Mouse (Mus musculus) heart, postnatal 4 days (tissue): ENCODE measurements around the gene Emc7. TPM values are rescaled to one million over a fixed set of nuclear protein-coding genes. Genes with fewer than 3 reads are reported as not detected.
A peak's percentile ranks its signal among the peaks of the same experiment; 100 is the strongest.
"Not testable (repeated sequence)": the region's sequence is repeated elsewhere in the genome, so short reads cannot be mapped to it uniquely, and the experiment has no call there.

Experiments
- DNase-seq: peaks from one replicate; pipeline ENCODE4 v3.0.0; 2021
- total RNA-seq, 2 experiments: library from RNA; stranded (reverse); gene quantifications; 2 replicates each; pipeline ENCODE4 v1.2.3; 2021

Emc7 gene
- 10 to 100 TPM; 15.5 to 16.4 TPM for total RNA-seq

GRCm38 (mm10) chr2:112454862-112455564 is at the start of gene Emc7:
TSS of gene Emc7 (plus strand) at chr2:112454997.
- DNase-seq, result peak; percentile 99

GRCm38 (mm10) chr2:112407030-112407429 is 47.8 kb upstream of the Emc7 start:
- no peak for DNase-seq

DNA sequence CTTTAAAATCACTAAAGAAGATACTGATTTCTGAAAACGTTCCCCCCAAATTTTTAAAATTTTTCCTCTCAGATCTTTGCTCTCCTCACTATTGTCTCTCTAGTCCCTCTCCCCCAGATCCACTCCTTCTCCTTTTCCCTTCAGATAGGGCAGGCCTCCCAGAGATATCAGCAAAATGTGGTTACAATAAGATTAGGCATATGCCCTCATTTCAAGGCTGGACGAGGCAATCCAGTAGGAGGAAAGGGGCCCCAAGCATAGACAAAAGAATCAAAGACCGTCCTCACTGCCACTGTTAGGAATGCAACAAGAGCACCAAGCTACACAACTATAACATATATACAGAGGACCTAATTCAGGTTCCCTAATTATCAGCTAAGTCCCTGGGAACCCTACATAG is 29.5 kb upstream of the Emc7 start:
- DNase-seq, result no peak

- not testable (repeated sequence) for DNase-seq
Measured at GRCm38 (mm10) chr2:112428534-112428933, 26.3 kb upstream of the Emc7 start.

GRCm38 (mm10) chr2:112429665-112430064 is 25.1 kb upstream of the Emc7 start:
- no peak for DNase-seq

DNA sequence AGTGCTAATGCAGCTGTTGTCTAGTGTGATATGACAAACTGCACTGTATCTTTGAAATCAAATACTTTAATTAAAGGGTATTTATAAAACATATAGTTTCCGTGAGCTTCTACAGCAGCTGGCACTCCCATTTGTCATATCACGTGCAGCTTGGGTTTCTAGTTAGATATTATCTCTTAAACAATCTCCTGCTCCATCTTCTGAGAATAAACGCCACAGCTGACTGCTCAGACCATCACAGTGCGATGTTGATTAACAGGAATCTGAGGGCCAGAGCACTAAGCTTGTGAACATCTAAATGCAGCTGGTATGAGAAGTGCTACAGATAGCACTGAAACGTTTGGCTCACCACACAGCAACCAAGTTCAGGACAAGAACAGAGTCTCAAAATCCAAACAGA is 24.4 kb upstream of the Emc7 start:
- DNase-seq, result no peak

- DNase-seq, result no peak
Measured at GRCm38 (mm10) chr2:112432523-112432922, 22.3 kb upstream of the Emc7 start.

GRCm38 (mm10) chr2:112433359-112433758 is 21.4 kb upstream of the Emc7 start:
- no peak for DNase-seq

DNA sequence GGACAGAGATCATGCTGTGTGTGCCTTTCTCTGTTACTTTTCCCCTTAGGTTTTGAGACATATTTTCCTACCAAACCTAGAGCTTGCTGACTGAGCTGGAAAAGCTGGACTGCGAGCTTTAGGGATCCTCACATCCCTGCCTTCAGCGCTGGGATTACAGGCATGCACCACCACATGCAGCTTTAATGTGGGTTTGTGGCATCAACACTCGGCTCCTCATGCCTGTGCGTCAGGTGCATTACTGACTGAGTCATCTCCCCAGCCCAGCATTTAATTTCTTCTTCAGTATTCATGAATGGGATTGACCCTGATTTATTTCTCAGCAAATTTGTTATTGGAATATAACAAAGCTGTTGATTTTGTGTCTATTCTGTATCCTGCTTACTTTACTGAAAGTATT is 18.5 kb upstream of the Emc7 start:
- DNase-seq, result no peak

DNA sequence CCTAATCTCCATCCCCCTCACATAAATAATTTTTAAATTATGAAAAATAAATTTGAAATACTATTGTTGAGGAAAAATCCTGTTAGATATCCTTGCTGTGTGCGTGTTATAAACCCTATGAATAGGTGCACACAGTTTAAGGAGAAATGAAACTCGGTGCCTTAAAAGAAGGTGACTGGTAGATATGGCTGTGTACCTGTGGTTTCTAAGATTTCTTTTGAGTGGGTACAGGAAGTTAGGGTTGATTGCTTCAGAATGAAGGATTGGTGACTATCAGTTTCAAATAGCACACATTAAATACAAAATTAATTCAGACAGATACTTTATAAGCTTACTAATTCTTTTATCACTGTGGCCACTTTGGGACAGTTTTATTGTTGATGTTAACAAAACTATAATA is 17.2 kb upstream of the Emc7 start:
- no peak for DNase-seq

DNA sequence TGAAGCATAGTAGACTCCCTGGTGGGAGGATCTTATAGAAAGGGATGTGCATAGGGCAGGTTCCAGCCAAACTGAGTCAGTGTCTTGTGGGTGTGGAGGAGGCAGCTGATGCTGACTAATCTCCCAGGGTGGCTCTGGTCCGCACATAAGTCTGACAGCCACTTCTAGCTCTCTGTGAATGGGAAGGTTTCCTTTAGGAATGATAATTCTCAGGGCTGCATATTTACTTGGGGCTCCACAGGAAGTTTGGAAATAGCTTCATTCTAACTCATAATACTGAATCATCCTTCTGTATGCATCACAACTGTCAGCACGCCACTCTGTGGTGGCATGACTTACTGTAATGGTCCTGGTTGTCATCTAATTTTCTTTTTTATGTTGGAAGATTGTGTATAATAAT is 11.3 kb upstream of the Emc7 start:
- DNase-seq, result no peak

DNA sequence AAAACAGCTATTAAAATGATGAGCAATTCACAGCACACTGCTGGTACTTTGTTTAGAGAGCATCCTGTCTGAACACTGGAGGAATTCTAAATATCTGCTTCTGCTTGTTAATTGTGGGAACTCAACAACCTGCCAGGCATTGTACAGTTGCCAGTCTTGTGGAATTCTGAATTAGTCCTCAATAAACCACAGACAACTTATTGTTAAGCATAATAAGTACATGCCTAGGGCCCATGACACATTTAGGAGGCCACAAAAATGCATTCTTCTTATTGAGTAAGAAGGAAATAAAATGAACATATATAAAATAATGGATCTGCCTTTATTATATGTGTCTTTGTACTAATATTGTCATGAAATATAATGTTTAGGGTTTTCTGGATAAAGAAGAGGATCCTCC is 9.3 kb upstream of the Emc7 start:
- DNase-seq, result no peak

DNA sequence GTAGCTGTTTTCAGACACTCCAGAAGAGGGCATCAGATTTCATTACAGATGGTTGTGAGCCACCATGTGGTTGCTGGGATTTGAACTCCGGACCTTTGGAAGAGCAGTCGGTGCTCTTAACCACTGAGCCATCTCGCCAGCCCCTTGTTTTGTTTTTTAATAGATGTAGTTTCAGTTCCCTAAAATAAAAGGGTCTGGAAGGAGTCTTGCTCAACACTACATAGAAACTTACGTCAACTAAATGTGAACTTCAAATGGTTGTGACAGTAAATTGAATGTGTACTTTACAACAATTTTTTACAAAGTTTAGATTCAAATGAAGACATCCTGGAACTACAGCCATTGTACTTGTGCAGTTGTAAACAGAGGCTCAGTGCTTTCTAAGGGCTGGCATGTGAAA is 6.8 kb upstream of the Emc7 start:
- not testable (repeated sequence) for DNase-seq

DNA sequence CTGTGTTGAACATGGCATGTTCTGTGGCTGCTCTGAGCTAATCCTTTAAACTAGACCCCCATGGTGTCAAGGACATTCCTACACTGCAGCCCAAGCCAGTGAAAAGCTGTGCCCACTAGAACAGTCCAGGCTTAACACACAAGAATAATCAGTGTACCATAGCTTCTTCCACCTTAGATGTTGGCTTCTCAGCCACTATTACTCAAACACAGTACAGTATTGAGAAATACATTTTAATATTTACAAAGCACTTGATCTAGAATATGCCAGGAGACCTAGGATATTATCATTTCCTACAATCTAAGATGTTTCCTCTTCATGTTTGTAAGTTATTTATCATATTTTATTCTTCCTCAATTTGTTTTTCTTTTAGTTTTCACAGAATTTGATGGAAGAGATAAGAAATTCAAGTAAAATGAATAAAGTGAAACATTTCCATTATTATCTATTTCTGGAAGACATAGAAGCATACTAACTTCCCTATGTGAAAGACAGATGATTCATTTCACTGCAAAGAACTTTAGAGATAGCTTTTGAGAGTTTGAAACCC is 6.2 kb upstream of the Emc7 start:
- DNase-seq, result no peak

DNA sequence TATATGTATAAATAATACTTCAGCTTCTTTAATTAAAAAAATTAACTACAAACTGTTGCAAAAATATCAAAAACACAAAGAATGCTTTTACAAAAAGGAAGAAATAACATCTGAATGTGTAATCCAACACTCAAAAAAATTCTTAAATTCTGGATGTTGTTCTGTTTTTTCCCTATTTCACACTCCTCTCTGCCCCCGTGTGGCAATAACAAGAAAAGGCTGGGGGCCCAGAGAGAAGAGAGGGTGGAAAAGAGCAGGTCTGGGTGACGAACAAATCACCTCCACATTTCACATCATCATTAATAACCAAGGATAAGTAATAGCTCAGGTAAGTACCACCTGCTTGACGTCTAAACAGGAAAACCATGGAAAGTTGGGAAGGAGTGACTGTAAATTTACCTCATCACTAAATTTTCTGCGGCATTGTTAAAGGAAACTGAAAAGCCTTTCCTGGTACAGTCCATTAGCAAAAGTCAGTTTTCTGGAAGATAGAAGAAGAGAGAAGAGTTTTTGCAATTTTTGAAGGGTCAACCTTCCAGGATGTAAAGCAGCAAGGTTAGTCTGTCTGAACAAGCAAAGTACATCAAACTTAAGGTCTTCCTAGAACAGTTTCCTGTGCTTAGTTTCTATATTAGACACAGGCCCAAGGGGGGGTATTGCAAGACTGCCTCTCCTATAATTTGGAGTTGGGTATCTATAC is 5.0 kb upstream of the Emc7 start:
- peak; percentile 45 for DNase-seq

DNA sequence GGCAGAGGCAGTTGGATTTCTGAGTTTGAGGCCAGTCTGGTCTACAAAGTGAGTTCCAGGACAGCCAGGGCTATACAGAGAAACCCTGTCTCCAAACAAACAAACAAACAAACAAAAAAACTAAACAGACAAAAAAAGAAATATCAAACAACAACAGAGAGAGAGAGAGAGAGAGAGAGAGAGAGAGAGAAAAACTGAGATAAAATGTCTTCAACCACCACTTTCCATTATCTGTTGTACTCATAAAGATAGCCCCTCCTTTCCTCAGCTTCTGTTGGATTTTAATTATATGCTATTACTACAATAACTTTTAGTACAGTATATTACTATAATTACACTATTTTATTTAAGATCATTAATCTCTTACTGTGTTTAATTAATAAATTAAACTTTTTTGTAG is 2.3 kb upstream of the Emc7 start:
- DNase-seq, result not testable (repeated sequence)

DNA sequence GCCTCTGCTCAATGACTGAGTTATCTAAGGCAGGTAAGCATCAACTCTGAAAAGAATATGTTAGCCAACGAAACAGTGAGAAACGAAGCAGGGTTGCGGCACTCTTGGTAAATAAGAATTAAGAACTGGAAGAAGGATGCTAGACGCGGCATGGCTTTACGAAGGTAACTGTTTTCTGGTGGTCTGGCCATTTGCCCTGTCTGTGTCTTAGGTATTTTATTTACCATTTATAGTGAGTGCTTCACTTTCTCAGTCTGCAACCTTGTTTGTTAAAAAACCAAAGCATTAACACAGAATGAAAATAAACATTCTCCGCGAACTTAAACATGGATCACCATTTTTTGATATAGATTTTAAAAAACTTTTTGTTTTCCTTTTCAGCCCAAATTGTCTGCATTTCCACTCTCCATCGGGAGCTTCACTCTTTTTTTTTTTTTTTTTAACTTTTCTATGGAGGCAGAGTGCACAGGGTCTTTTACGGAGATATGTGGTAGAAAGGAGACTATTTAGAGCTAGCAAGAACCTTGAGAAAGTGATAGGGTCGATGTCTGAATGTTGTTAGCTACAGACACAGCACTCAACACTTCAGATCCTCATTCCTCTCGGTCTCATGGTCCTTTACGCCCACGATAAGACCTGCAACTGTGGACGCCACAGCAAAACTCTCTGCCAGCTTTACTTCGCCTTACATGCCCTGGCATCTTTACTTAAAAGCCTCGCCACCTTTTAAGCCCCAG is 504 bp upstream of the Emc7 start:
- DNase-seq, result no peak

DNA sequence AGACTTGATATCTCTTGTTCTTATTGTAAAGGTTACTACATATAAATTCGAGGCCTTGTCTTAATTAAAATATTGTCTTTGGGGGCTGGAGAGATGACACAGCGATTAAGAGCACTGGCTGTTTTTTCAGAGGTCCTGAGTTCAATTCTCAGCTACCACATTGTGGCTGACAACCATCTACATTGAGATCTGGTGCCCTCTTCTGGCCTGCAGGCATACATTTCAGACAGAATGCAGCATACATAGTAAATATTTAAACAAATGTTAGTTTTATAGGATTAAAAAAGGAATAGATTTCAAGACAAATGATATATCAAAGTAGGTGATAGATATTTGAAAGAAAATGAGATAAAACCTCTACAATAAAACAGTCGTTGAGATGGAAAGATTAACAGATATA is 5.8 kb downstream of the Emc7 start:
- DNase-seq, result no peak

DNA sequence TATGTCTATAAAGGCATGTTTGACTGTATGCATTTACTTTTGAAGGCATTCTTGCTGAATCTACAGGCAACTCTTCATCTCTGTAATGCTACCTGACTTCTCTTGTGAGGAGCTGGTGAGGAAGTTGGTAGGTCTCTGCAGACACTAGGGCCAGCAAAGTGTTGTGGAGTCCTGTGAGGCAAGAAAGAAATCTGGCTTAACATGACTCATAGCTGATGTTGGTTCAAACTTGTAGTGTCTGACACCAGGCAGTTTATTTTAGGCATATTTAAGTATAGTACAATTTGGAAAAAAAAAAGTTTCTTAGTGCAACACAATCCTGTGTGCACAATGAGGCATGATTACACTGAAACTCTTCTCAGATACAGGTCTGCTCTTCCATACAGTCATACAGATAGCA is 14.7 kb downstream of the Emc7 start:
- DNase-seq, result no peak

- no peak for DNase-seq
Measured at GRCm38 (mm10) chr2:112470961-112471381, 16.2 kb downstream of the Emc7 start.

DNA sequence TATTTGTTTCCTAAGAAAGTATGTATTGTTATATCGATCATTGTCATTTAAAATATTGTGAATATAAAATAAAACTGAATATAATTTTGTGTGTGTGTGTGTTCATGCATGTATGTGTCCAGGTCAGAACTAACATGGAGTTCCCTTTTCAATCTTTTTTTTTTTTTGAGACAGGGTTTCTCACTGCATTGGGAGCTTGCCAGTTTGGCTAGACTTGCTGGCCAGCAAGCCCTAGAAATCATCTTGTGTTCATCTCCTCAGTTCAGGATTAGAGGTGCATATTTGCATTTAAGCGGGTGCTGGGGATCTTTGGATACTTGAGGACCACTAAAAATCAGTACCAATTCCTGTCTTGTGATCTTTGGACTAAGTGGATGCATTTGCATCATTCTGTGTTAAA is 17.3 kb downstream of the Emc7 start:
- no peak for DNase-seq

GRCm38 (mm10) chr2:112474997-112475724 is 20.4 kb downstream of the Emc7 start:
- DNase-seq, result no peak

GRCm38 (mm10) chr2:112476554-112476953 is 21.8 kb downstream of the Emc7 start:
- no peak for DNase-seq
